Mouse (Mus musculus): ENCODE data around the gene Hic1. TPM values are rescaled to one million over a fixed set of nuclear protein-coding genes. Genes with fewer than 3 reads are reported as not detected.
"Not testable (repeated sequence)": the region's sequence is repeated elsewhere in the genome, so short reads cannot be mapped to it uniquely, and the experiment has no call there.

Hic1 gene
- polyA plus RNA-seq, 1 experiment from 2014 or later, result 21.2 TPM

DNA sequence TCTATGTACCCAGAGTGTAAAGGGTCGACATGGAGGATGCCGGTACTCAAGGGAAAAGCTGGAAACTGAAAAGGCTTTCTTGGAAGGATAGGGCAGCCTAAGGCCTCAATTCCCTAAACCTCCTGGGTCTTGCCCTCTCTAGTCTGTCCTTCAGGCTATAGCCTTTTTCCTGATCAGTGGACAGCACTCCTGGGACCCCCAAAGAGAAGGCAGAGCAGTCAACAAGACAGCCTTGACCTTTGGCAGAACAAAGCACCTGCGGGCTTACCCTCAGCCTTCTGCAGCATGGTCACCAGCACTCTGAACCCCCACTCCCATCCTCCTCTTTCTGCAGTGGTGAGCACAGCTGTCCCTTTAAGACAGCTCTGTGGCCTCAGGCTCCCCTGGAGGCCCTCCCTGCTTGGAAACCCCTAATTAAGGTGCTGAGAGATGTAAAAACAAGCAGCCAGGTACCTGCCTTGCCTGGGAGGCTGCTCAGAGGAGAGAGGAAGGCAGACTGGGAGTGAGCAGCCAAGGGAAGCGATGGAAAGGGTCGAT is 21.7 kb upstream of the Hic1 start, which contains the start of gene Dph1:
Dph1 (minus strand) TSS at position 337 of the 537 bp plus-strand sequence.
- H3K27me3 ChIP-seq, result peaks cover 43% of the 10 kb centered on the region
- peaks cover 43% of the 10 kb centered on the region for H3K4me1 ChIP-seq

DNA sequence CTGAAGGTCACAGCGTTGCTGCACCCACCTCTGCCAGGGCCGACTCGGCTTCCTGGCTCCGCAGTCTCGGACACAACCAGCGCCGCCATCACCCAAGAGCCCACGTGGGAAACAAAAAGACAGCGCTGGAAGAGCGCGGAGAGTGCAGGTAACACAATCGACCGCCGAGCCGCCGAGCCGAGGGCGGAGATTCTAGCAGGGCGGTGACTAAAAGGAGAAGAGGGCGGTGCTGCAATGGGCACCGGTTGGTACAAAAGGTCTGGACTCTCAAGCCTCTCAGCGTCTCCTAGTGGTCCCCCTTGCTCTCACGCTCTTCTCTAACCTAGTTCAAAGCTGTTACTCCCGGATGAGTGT is 21.0 kb upstream of the Hic1 start:
- Histone ChIP-seq H3K27ac (no peak overlapping the region), H3K4me1 (peaks cover 42% of the 10 kb centered on the region), H3K4me2 (peak overlapping the region; percentile 87), H3K36me3 (0 out of 2 replicates have a peak, but pooled peaks cover 4% of the 10 kb centered on the region), H3K27me3 (peaks cover 37% of the 10 kb centered on the region), H3K9me3 (no peaks in the 10 kb centered on the region), H3K9ac (peak overlapping the region; percentile 65), H3K4me3 (peak overlapping the region; percentile 86)
- peak; percentile 75; the same call in 1 of the 2 replicates for ATAC-seq (ENCODE audit: insufficient number of reproducible peaks, low FRiP score, low TSS enrichment, low read depth)
- under 1% methylated on average over 24 of the region's 24 CpGs for WGBS

More for the DNA sequence above, 21.7 kb upstream of the Hic1 start, which contains the start of gene Dph1:
- Histone ChIP-seq H3K9me3 (no peaks in the 10 kb centered on the region), H3K9ac (peak within 1 kb of the TSS; percentile 65), H3K4me3 (peak within 1 kb of the TSS; percentile 86), H3K36me3 (no peaks in the 10 kb centered on the region), H3K4me2 (peak within 1 kb of the TSS; percentile 87), H3K27ac (no peak within 1 kb of the TSS)
- no peak for ATAC-seq (ENCODE audit: insufficient number of reproducible peaks, low FRiP score, low TSS enrichment, low read depth)
- WGBS, result 44% methylated on average over 5 of the region's 5 CpGs

DNA sequence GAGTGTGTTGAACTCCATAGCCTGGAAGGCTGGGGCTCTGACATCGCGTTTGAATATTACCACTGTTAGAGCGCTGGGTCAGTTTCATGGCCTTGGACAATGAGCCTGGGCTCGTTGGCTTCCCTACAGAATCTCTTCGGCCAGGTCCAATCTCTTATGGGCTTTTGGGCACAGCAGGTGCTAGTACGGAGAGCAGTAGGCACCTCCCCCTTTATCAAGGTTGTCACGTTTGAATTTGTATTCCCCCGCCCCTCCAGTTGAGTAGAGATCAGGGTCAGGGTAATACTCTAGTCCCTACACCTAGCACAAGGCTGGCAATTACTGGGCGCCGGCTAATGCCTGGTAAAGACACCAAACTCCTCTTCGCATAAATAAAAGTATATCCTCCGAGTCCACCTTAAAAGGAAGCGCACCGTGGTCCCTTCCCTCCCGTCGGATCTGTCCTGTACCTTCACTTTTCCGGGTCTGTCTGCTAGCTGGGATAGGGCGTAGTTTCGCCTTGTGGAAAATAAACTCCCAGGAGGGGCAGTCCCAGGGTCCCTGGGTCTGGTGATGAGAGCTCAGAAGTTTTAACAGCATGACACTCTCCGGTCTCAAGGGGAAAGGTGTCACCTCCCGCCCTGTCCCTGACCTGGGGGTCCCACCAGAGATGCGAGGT is 20.5 kb upstream of the Hic1 start:
- Histone ChIP-seq H3K36me3 (peaks cover 4% of the 10 kb centered on the region), H3K9ac (peak overlapping the region; percentile 65), H3K9me3 (no peaks in the 10 kb centered on the region), H3K4me1 (peaks cover 37% of the 10 kb centered on the region), H3K4me3 (peak overlapping the region; percentile 86), H3K27me3 (peaks cover 32% of the 10 kb centered on the region), H3K27ac (0 out of 2 replicates have a peak overlapping the region, but pooled peaks have one; percentile 1), H3K4me2 (peak overlapping the region; percentile 87)
- under 1% methylated on average over 22 of the region's 22 CpGs for WGBS
- ATAC-seq (ENCODE audit: insufficient number of reproducible peaks, low FRiP score, low TSS enrichment, low read depth), result peak; percentile 1; the same call in 1 of the 2 replicates

DNA sequence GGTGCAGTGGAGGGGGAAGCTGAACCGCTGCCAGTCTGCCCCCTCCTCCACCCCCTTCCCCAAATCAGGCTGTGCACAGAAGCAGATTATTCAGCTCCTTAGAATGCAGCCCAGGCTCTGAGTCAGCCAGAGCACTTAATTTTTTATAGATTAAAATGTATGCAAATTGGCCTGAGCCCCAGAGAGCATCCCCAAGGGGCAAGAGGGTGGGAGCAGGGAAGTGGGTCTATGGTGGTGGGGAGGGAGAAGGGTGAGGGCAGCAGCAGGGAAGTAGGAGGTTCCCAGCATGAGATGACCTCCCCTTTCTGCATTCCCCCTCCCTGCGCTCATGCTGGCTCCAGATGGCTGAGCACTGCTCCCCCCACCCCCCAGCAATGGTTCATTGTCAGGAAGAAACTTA is 15.7 kb upstream of the Hic1 start:
- H3K27ac ChIP-seq, result no peak overlapping the region
- no peaks in the 10 kb centered on the region for H3K9me3 ChIP-seq
- no peak overlapping the region for H3K4me2 ChIP-seq
- H3K4me3 ChIP-seq, result no peak overlapping the region
- no peak overlapping the region for H3K9ac ChIP-seq
- peaks cover 9% of the 10 kb centered on the region for H3K4me1 ChIP-seq
- ATAC-seq (ENCODE audit: insufficient number of reproducible peaks, low FRiP score, low TSS enrichment, low read depth), result no peak
- no peaks in the 10 kb centered on the region for H3K27me3 ChIP-seq
- 54% methylated on average over 2 of the region's 2 CpGs for WGBS
- peaks cover 49% of the 10 kb centered on the region for H3K36me3 ChIP-seq

DNA sequence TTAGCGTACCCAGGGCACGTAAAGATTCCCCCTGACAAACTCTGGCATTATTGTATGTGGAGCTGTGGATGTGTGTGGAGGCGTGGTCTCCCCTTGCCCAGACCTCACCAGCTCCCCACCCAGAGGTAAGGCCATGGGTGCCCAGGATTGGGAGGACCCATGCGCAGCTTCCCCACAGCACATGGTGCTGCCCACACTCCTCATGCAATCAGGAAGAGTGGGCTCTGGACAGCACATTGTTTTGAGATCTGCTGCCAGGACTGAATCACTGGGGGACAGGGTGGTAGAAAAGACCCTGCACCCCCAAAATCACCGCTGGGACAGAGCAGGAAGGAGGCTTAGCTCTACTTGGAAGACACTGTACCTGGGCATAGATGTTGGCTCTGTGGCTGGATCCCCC is 15.3 kb upstream of the Hic1 start:
- H3K4me3 ChIP-seq, result no peak overlapping the region
- no peak overlapping the region for H3K27ac ChIP-seq
- 92% methylated on average over 5 of the region's 5 CpGs for WGBS
- peaks cover 7% of the 10 kb centered on the region for H3K4me1 ChIP-seq
- H3K9ac ChIP-seq, result no peak overlapping the region
- no peaks in the 10 kb centered on the region for H3K27me3 ChIP-seq
- no peaks in the 10 kb centered on the region for H3K9me3 ChIP-seq
- ATAC-seq (ENCODE audit: insufficient number of reproducible peaks, low FRiP score, low TSS enrichment, low read depth), result no peak
- H3K36me3 ChIP-seq, result peaks cover 53% of the 10 kb centered on the region
- H3K4me2 ChIP-seq, result no peak overlapping the region

DNA sequence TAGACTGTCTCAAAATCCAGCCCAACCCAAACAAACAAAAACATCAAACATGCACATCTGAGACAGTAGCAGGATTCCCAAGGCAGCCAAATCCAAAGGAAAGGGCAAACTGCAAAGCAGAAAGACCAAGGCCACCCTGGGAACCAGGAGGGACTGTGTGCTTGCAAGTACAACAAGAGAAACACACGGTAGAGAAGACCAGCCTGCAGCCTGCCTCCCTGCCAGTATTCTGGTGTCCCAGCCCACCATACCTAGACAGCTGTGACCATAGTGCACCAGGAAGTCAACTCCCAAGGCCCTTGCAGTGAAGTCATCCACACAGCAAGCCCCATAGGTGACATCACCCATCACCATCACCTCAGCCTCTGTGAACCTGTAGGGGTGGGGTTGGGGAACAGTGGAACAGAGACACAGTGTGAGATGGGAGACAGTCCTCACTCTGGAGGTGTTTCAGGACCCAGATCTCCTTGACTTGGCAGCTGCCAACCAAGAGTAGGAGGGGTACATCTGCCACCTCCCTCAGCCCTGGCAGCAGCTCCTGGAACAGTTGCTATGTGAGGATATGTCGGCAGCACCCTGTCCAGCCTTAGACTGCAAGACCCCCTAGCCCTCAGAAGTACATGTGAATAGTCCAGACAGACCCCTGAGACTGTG is 14.7 kb upstream of the Hic1 start:
- Histone ChIP-seq H3K4me1 (peaks cover 6% of the 10 kb centered on the region), H3K27ac (no peak overlapping the region), H3K4me2 (no peak overlapping the region), H3K36me3 (peaks cover 53% of the 10 kb centered on the region), H3K9ac (no peak overlapping the region), H3K27me3 (no peaks in the 10 kb centered on the region), H3K9me3 (no peaks in the 10 kb centered on the region), H3K4me3 (no peak overlapping the region)
- no peak for ATAC-seq (ENCODE audit: insufficient number of reproducible peaks, low FRiP score, low TSS enrichment, low read depth)
- WGBS, result 76% methylated on average over 2 of the region's 2 CpGs

DNA sequence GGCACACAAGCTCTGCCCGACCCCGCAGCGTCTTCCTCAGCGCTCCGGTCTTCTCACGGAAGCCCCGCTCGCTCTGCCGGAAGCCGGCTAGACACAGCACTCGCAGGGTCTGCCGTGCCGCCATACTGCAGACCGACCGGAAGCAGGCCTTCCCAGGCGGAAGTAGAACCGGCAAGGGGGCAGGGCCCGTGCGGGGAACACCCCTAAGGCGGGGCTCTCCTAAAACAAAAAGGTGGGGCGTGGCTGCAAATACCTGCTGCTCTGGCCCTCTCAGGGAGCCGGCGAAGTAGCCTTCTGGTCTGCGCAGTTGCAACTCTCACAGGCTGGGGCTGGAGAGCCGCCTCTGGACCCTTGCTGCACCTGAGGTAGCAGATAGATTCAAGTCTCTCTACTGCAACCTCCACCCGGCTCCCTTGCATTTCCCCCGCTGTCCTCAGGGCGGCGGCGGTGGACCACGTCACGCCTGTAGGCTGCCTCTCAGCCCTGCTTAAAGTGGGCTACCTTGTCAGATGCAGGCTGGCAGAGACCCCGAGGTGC is 9.4 kb upstream of the Hic1 start, which contains the start of gene Ovca2:
Ovca2 (minus strand) TSS at position 164 of the 537 bp plus-strand sequence.
- peak within 1 kb of the TSS; percentile 70 for H3K9ac ChIP-seq
- no peaks in the 10 kb centered on the region for H3K9me3 ChIP-seq
- H3K4me3 ChIP-seq, result peak within 1 kb of the TSS; percentile 81
- H3K4me2 ChIP-seq, result peak within 1 kb of the TSS; percentile 81
- under 1% methylated on average over 33 of the region's 33 CpGs for WGBS
- H3K36me3 ChIP-seq, result peaks cover 53% of the 10 kb centered on the region
- peak within 1 kb of the TSS; percentile 84 for H3K27ac ChIP-seq
- ATAC-seq (ENCODE audit: insufficient number of reproducible peaks, low FRiP score, low TSS enrichment, low read depth), result peak; percentile 89
- H3K4me1 ChIP-seq, result peaks cover 25% of the 10 kb centered on the region
- peaks cover 2% of the 10 kb centered on the region for H3K27me3 ChIP-seq

DNA sequence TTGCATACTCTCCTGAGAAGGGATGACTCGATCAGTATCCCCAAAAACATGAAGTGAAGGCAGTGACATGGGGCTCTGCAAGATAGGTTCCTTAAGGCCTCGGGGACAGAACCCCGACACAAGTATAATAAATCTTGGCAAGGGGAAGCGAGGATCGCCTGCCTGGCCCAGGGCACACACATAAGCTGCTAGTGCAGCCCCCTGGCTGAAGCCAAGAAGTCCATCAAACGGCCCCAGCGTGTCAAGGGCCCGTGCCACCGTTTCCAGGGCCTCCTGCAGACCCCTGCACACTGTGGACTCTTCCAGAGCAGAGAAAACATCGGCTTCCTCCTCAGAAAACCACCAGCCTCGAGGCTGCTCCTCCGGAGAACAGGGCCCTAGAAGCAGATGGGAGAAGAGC is 8.7 kb upstream of the Hic1 start:
- Histone ChIP-seq H3K36me3 (peaks cover 45% of the 10 kb centered on the region), H3K4me2 (peak overlapping the region; percentile 81), H3K27ac (peak overlapping the region; percentile 84), H3K4me3 (peak overlapping the region; percentile 81), H3K4me1 (peaks cover 32% of the 10 kb centered on the region), H3K9me3 (no peaks in the 10 kb centered on the region), H3K27me3 (peaks cover 10% of the 10 kb centered on the region), H3K9ac (peak overlapping the region; percentile 70)
- ATAC-seq (ENCODE audit: insufficient number of reproducible peaks, low FRiP score, low TSS enrichment, low read depth), result no peak
- 44% methylated on average over 12 of the region's 12 CpGs for WGBS

DNA sequence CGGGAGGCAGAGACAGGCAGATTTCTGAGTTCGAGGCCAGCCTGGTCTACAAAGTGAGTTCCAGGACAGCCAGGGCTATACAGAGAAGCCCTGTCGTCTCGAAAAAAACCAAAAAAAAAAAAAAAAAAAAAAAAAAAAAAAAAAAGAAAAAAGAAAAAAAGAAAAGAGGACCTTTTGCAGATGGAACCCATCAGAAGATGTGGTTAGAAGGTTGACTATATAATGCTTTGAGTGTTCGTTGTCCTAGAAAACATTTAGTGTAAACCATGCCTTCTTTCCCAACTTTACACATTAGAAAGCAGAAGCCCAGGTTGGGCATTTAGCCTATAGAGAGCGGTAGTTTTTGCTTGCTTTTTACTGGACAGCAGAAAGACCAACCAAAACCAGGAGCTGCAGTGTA is 5.3 kb upstream of the Hic1 start:
- peaks cover 62% of the 10 kb centered on the region for H3K4me1 ChIP-seq
- H3K27me3 ChIP-seq, result peaks cover 44% of the 10 kb centered on the region
- ATAC-seq (ENCODE audit: insufficient number of reproducible peaks, low FRiP score, low TSS enrichment, low read depth); H3K27ac ChIP-seq; H3K9me3 ChIP-seq; H3K4me3 ChIP-seq; H3K4me2 ChIP-seq; H3K9ac ChIP-seq: not testable (repeated sequence)
- H3K36me3 ChIP-seq, result peaks cover 14% of the 10 kb centered on the region
- WGBS, result 67% methylated on average over 6 of the region's 6 CpGs

DNA sequence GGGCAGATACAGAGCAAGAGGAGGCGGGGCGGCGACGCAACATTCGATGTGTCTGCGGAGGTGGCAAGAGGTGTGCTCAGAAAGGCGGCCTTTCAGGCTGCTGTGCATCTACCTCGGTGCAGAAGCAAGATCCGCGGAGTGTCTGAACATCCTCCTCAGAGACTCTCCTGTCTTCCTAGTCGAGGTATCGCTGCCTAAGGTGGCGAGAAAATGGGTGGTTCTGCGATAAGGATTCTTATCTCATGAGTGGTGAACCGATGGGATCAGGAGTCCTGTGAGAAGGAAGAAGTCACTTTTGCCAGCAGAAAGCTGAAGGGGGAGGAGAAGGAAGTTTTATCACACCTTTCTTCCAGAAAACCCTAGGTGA is 4.5 kb upstream of the Hic1 start:
- Histone ChIP-seq H3K27ac (no peak overlapping the region), H3K9me3 (no peaks in the 10 kb centered on the region), H3K27me3 (peaks cover 44% of the 10 kb centered on the region), H3K4me3 (peak overlapping the region; percentile 58), H3K4me2 (peak overlapping the region; percentile 85), H3K36me3 (peaks cover 14% of the 10 kb centered on the region), H3K9ac (no peak overlapping the region), H3K4me1 (peaks cover 63% of the 10 kb centered on the region)
- no peak for ATAC-seq (ENCODE audit: insufficient number of reproducible peaks, low FRiP score, low TSS enrichment, low read depth)
- 3% methylated on average over 15 of the region's 15 CpGs for WGBS

DNA sequence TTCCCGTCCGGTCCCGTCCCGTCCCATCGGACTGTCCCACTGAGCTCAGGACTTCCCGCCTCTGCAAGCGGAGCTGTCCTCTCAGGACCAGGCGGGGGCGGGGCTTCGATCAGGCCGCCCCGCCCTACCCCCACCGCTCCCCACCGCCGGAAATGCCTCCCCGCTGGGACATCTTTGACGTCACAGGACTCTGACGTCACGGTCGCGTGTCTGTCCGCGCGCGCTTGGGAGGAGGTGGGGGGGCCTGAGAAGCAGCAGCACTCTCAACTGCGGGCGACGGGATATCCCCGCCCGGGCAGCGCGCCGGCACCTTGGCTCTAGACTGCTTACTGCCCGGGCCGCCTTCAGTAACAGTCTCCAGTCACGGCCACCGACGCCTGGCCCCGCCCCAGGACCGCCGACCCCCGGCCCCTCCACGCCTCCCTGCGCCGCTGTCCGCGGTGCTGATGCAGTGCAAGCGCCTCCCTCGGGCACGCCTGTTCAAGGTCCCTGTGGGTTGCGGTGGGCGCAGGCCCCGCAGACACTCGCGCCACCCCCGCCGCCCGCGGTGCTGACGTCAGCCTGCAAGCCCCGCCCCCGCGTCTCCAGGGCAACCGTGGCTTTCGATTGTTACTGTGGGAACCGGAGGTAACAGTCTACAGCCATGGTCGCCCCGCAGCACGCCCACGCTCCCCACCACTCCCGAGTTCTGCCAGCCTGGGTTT is 3.9 kb upstream of the Hic1 start:
- Histone ChIP-seq H3K4me2 (peak overlapping the region; percentile 85), H3K9me3 (no peaks in the 10 kb centered on the region), H3K9ac (no peak overlapping the region), H3K4me3 (peak overlapping the region; percentile 58), H3K4me1 (peaks cover 64% of the 10 kb centered on the region), H3K27ac (no peak overlapping the region), H3K36me3 (peaks cover 14% of the 10 kb centered on the region), H3K27me3 (peaks cover 44% of the 10 kb centered on the region)
- ATAC-seq (ENCODE audit: insufficient number of reproducible peaks, low FRiP score, low TSS enrichment, low read depth), result peak; percentile 30
- WGBS, result under 1% methylated on average over 70 of the region's 71 CpGs

Data from limb, embryonic 15.5 days (tissue).